Mouse (Mus musculus): ENCODE measurements around the gene Oaz3.

The Oaz3 gene

GRCm38 (mm10) chr3:94443597-94443964, at the start of gene Oaz3:
TSS of gene Oaz3 (minus strand) at chr3:94443915.
- DNase-seq (ENCODE audit: low spot score): no peak

DNA sequence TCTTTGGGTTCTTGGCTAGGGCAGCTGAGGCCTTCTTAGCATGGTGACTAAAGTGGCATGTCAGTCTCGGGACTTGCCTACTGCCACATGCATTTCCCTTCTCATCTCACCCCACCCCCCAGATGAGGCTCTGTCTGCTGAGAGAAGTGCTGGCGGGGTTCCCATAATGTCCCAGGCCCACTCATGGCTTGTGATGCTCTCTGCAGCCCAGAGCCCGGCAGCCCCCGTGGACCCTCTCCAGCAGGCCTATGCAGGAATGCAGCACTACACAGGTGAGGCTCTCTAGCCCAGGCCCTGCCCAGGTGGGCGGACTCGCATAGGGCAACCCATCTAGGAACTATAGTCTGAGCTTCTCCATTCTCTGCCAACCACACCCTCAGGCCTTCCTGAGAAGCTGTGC, 43.9 kb upstream of the Oaz3 start:
- DNase-seq (ENCODE audit: low spot score): no peak

DNA sequence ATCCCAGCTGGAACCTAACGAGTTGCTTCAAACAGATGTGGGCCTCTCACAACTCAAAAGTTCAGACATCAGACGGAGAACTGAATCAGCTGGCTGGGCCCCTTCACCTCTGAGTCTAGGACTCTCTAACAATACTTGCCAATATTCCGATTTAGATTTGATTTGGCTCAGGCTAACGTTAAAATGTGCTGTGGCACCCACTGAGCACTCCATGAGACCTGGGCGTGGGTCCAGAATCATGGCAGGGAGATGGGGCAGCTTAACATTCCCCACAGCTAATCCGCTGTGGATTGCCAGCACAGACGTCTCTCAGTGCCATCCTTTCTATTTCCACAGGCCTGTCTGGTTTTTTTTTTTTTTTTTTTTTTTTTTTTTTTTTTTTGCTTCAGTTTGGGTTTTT, 42.2 kb upstream of the Oaz3 start:
- DNase-seq (ENCODE audit: low spot score): no peak

DNA sequence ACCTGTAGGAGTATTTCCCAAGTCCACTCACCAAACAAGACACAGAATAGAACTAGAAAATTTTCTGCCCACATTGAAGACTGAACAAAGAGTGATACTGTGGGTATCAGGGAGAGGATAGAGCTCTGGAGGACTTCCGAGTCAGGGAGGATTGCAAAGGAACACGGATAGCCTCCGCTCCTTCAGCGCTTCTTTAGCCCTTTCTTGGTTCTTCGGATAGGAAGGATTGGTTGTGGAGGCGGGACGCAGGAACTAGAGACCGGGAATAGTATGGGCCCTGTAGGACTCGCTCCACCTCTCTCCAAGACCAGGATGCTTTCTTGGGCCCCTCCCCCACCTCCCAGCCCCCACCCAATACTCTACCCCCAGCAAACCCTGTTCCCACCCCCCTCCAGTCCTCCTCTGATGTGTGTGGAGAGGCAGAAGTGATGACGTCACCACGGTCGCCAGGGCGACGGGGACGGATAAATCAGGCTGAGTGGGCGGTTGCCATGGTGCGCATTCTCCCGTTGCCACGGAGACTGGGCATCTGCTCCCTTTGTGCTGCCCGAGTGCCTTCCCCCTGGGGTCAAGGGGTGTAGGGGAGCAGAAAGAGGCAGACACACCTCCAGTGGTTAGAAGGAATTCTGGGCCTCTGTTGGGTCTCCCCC, 40.2 kb upstream of the Oaz3 start:
- DNase-seq (ENCODE audit: low spot score): peak; percentile 94

DNA sequence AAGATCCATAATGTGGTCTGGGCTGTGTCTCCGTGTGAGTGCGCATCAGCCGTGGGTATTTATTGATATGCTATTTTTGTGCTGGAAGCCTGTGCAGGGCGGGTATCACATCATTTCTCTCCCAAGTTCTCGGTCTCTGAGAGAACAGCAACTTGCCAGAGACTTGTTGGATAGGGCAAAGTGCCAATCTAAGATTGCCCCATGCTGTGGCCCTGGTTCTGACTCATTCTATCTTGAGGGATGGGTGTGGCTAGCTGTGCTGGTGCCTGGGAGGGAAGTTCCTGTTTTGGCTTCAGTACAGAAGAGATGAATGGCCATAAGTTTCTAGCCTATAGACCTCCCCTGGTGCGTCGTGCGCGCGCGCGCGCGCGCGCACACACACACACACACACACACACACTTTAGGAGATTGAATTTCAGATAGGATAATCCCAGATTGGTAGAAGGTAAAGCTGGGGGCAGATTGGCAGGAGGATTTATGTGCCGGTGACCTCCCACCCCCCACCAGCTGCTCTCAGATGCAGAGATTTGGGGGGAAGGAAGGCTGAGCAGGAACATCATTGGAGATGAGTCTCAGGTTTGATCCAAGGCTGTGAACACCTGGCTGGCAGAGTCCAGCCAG, 39.2 kb upstream of the Oaz3 start:
- no peak for DNase-seq (ENCODE audit: low spot score)

DNA sequence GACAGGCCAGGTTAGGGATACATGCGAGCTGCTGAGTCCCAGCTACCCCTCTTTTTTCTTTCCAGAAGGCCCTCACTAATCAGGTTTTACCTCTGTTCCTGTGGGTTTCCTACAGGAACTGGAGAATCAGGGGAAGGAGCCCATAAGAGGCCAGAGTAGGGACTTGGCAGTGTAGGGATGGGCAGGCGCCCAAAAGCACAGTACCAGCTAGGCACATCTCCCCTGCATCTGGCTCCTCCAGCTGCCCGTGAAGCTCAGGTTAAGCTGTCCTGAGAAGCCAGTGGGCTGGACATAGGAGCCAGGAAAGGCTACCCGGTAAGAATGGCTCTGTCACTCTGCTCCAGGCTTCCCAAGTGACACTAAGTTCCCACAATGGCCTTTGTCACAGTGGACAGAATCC, 37.7 kb upstream of the Oaz3 start:
- no peak for DNase-seq (ENCODE audit: low spot score)

- DNase-seq (ENCODE audit: low spot score): peak; percentile 27
Measured at GRCm38 (mm10) chr3:94480291-94480884, 36.7 kb upstream of the Oaz3 start, which contains the start of gene Riiad1. TSS of gene Riiad1 (minus strand) at chr3:94480341.

DNA sequence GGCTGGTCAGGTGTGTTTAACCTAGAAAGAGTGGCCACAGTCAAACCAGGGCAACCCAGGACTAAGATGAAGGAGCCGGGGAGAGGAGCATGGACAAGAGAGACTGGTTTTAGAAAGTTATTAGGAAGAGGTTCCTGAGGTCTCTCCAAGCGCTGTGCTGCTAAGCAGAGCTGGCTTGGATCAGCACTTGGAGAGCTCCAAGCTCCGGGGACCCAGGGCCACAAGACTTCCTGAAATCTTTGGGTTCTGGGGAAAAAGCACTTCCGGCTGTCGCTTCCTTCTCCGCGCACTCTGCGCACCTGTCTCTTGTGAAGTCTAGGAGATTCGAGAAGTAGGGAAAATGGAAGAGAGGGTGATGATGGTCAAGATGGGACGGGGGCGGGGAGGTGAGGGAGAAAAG, 35.8 kb upstream of the Oaz3 start:
- DNase-seq (ENCODE audit: low spot score): peak; percentile 66

DNA sequence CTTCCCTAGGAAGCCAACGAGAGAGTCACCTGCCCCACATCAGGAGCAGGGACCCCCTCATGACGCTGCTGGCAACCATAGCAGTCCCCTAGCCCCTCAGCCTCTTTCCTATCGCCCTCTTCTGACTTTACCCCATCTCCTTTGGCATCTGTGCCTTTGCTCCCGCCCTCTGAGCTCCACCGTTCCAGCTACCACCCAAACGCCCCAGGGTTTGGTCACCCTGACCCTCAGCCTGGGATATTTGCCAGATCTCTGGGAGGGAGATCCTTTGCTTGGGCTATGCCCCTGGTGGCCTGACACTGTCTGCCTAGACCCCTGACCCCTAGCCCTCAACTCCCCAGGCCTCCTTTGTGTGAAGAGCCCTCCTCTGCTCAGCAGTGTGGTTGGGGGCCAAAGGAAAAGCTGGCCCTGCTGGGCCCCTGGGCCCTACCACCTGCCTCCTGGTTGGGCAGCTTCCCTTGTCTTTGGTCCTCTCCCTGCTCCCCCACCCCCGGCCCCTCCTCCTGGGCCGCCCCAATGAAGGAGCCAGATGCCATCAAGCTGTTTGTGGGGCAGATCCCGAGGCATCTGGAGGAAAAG, 35.0 kb upstream of the Oaz3 start:
- DNase-seq (ENCODE audit: low spot score): peak; percentile 26

DNA sequence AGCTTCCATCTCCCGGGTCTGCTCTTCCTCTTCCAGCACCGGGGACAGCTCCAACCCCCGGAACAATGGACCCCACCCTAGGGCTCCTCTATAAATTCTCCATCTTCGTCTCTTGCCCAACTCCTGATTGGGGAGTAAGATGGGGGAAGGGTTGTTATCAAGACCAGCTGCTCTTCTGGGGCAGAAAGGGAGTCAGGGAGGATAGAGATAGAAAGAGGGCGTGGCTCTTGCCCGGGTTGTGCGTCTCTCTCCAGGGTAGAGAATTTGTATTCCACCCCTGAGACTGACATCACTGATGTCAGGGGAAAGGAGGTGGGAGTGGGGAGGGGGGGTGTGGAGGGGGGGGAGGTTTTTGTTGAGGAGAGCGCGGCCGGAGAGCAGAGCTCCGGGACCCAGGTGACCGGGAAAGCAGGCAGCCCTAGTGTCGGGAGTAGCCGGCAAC, 34.3 kb upstream of the Oaz3 start, which contains the start of gene Celf3:
TSS of gene Celf3 (plus strand) at position 315 of the 442 bp plus-strand sequence.
- peak; percentile 79 for DNase-seq (ENCODE audit: low spot score)

GRCm38 (mm10) chr3:94477444-94477843, 33.7 kb upstream of the Oaz3 start:
- DNase-seq (ENCODE audit: low spot score): no peak

DNA sequence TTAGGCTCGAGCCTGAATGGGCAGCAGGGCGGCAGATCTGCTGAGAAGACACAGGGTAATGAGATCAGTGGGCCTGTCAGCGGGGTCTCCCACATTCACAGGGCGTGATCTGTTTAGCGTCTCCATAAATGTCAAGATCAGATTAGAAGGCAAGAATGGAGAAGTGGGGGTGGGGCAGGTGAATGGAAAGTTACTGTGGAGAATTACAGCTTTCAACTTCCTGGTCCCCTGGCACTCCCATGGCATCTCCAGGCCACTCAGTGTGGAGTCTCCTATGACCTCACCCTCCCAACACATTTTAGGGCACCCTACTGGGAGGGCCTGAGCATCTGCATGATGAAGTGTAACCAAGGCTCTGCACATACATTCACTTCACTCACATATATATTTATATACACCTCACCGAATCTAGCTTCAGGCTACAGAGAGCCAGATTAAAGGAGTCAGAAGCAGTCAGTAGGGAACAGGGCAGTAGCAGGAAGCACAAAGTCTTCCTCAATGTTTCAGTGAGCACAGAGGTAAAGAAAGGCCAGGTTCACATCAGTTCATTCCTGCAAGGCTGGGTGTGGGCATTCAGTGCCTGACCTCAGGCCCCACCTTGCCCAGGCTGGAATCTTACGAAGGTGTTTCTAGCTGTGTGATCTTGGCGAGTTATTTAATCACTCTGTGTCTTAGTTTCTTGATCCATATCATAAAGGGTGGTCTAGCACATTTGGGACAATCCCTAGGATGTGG, 32.8 kb upstream of the Oaz3 start:
- peak; percentile 36 for DNase-seq (ENCODE audit: low spot score)

DNA sequence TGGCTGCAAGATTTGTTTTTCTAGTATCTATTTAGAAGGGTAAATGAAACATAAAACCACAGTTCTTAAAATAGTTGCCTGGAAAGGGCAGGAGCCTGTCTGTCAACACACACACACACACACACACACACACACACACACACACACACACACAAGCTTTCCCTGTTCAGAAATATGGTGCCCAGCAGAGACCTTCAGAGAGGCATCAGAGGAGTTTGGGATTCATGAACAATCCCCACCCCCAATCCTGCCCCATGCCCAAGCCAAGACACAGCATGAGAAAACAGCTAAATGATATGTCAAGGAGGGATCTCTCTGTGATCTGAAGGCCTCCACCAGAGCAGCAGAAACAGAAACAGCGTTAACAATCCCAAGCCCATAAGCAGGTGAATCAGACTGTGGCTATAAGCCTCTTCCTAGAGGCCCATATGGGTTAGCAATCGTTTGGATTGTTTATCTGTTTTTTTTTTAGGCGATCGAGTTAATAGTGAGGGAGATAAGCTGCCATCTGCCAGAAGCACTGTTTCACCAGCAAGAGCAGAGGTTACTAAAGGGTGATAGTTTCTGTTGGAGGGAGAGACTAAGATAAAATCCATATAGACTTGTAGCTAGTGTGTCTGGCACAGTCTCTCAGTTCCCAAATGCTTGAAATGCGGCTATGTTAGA, 30.0 kb upstream of the Oaz3 start:
- no peak for DNase-seq (ENCODE audit: low spot score)

DNA sequence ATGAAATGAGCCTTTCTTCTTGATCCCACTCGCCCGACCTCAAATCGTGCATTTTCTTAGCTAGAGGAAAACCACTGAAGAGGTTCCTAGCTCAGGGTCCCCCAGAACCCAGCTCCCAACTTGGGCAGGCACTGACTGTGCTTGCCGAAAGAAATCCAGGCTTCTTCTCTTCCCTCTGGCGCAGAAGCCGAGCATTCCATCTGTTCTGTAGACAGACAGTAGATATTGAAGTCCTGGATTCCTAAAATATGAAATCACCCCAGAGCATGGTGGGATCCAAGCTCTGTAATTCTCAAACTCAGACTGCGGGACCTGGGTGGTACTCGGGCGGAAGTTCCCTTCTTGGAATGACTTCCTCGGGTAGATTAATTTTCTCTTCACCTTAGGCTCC, 29.4 kb upstream of the Oaz3 start:
- DNase-seq (ENCODE audit: low spot score): peak; percentile 12

DNA sequence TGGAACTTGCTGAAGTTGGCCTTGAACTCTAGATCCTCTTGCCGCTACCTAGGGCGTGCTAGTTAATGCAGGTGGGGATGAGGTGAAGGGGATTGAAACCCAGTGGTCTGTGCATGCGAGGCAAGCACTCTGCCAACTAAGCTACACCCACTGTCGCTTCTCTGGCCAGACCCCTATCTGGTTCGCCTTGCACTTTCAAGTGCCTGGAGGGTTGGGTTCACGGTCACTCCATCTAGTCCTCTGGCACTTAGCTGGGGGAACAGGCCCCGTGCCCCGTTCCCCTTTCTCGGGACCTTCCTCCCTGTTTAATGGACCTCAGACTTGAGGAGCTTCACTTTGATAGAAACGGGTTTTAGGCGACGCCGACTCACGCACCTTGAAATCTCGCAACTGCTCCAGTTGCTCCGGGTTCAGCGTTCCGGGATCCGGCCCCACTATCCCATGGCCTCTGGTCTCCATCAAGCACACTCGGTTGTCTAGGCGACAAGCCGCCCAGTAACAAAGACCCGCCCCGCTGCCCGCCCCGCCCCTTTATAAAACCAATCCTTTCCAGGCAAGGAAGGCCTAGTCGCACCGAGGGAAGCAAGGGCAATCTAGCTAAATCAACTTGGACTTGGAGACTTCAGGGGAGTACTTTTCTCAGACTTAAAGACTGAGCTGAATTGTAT, 28.9 kb upstream of the Oaz3 start:
- peak; percentile 86 for DNase-seq (ENCODE audit: low spot score)

- no peak for DNase-seq (ENCODE audit: low spot score)
Measured at GRCm38 (mm10) chr3:94468931-94469330, 25.2 kb upstream of the Oaz3 start.

- DNase-seq (ENCODE audit: low spot score): no peak
Measured at GRCm38 (mm10) chr3:94465632-94466430, 22.1 kb upstream of the Oaz3 start.

DNA sequence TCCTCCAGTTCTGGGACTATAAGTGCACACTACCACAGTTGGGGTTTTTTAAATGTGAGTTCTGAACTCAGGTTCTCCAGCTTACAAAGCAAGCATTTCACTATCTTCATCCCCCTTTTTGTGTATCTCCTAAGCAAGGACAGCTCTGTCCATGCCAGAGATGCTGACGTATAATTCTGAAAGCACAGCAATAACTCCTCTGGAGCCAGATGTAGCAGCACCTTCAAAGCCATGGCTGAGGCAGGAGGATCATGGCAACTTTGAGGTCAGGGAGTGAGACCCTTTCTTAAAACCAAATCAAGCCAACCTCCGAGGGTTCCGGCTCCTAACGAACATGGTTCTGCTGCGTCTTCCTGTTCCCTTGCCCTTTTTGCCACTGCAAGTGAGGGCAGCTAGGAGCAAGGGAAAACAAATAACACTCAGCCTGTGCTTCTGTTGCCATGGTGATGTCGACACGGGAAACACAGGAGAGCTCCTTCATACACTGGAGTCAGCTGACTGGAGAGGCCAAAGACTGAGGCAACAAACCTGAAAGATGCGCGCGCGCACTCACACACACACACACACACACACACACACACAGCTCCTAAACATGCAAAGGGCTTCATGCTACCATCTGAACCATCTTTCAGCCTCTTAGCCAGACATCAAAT, 20.3 kb upstream of the Oaz3 start:
- DNase-seq (ENCODE audit: low spot score): peak; percentile 68

- no peak for DNase-seq (ENCODE audit: low spot score)
Measured at GRCm38 (mm10) chr3:94459834-94460233, 16.1 kb upstream of the Oaz3 start.

DNA sequence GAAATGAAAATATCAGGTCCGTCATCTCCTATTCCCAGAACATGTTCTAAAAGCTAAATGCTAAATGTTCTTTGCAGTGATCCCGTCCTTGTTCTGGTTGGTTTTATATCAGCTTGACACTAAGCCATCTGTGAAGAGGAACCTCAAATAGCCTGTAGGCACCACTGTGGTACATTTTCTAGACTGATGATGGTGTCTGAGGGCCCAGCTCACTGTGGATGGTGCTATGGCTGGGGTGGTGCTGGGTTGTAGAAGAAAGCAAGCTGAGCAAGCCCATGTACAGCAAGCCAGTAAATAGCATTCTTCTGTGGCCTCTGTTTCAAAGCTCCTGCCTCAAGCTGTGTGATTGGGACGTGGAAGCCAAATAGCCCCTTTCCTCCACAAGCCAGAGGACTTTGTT, 13.3 kb upstream of the Oaz3 start:
- DNase-seq (ENCODE audit: low spot score): no peak
